Mouse (Mus musculus) heart, postnatal 10 days (tissue): ENCODE data around the gene Ccdc62. TPM values are rescaled to one million over a fixed set of nuclear protein-coding genes. Genes with fewer than 3 reads are reported as not detected.

Experiments
- DNase-seq, 2 experiments: peaks; one replicate each; pipeline ENCODE4 v3.0.0; 2021
- intact Hi-C: fragments of 180-260 bp; cut with DNase I; formaldehyde crosslinking; loops from one replicate; pipeline ENCODE4 v1.15.1; 2025
- total RNA-seq, 2 experiments: library from RNA; stranded (reverse); gene quantifications; 2 replicates each; pipeline ENCODE4 v1.2.3; 2021

Gene Ccdc62
- total RNA-seq, result 1 to 10 TPM; 2.2 to 3.1 TPM

GRCm38 (mm10) chr5:123930508-123930989 is at the start of gene Ccdc62:
Gene Ccdc62 (plus strand): TSS chr5:123930679.
- peak; percentile 95 to 96 for DNase-seq
- intact Hi-C loops, result loop anchor here (5.0 kb wide), 1 partner anchor 157 kb away; no protein-coding TSS in a partner anchor

DNA sequence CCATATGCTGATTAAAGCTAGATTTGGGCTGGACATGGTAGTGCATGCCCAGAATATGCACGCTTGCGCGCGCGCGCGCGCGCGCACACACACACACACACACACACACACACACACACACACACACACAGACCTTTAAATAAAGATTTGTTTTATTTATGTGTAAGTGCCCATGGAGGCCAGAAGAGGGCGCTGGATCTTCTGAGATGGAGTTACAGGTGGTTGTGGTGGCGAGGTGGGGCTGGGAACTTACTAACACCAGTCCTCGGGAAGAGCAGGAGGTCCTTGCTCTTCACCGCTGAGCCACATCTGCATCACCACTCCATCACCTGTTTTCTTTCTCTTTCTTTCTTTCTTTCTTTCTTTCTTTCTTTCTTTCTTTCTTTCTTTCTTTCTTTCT is 49.7 kb upstream of the Ccdc62 start:
- DNase-seq, result no peak
- intact Hi-C loops, result no loop called here

DNA sequence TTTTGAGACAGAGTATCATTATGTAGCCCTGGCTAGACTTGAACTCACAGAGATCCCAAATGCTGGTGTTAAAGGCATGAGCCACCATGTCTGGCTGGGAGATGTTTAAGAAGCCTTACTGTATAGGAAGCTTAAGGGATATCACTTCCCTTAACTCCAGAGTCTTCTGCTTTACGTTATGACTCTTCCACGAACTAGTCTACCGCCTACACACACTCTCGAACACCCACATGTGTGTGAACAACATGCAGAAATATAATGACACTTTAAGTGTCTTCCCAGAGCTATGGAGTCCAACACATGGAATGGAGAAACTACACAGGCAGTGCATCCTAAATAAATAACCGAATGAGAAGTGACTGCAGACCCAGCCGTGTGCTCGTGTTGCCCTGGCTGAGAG is 46.6 kb upstream of the Ccdc62 start:
- DNase-seq, result no peak
- intact Hi-C loops, result no loop called here

GRCm38 (mm10) chr5:123884332-123884731 is 46.1 kb upstream of the Ccdc62 start:
- intact Hi-C loops, result no loop called here
- no peak for DNase-seq

DNA sequence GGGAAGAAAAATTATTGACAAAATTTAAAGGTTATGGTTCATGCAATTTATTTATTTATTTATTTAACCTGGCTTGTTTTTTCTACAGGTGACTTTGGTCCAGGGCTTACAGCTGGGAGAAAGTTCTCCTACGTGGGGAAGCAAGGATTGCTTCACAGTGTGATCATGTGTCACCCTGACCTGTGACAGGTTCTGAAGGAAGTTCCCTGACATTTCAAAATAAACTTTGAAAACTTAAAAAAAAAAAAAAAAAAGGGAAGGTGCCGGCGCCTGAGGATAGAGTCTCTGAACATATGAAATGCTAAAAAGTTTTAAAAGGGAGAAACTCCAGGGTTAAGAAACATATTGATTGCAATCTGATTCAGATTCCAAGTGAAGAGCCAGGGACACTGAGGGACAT is 44.1 kb upstream of the Ccdc62 start:
- DNase-seq, result no peak
- intact Hi-C loops, result no loop called here

DNA sequence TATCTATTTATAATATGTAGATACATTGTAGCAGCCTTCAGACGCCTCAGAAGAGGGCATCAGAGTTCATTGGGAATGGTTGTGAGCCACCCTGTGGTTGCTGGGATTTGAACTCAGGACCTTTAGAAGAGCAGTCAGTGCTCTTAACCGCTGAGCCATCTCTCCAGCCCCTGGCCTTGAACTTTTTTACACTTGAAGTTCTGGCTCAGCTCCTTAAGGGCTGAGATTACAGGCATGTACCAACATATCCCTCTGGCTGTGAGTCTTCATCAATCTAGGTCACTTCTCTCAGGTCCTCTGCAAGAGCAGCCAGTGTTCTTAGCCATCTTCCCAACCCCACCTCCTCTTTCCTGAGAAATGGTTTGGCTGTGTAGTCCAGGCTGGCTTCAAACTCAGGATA is 40.2 kb upstream of the Ccdc62 start:
- DNase-seq, result no peak
- intact Hi-C loops, result no loop called here

GRCm38 (mm10) chr5:123890987-123891386 is 39.5 kb upstream of the Ccdc62 start:
- DNase-seq, result no peak
- intact Hi-C loops, result no loop called here

- intact Hi-C loops, result no loop called here
- peak; percentile 25 to 67 for DNase-seq
Measured at GRCm38 (mm10) chr5:123891669-123892068, 38.8 kb upstream of the Ccdc62 start.

- DNase-seq, result no peak
- intact Hi-C loops, result no loop called here
Measured at GRCm38 (mm10) chr5:123893520-123893919, 37.0 kb upstream of the Ccdc62 start.

- no peak for DNase-seq
- intact Hi-C loops, result no loop called here
Measured at GRCm38 (mm10) chr5:123896395-123896794, 34.1 kb upstream of the Ccdc62 start.

- intact Hi-C loops, result no loop called here
- no peak for DNase-seq
Measured at GRCm38 (mm10) chr5:123897352-123897751, 33.1 kb upstream of the Ccdc62 start.

GRCm38 (mm10) chr5:123904059-123904672 is 26.3 kb upstream of the Ccdc62 start:
- no peak for DNase-seq
- intact Hi-C loops, result no loop called here

DNA sequence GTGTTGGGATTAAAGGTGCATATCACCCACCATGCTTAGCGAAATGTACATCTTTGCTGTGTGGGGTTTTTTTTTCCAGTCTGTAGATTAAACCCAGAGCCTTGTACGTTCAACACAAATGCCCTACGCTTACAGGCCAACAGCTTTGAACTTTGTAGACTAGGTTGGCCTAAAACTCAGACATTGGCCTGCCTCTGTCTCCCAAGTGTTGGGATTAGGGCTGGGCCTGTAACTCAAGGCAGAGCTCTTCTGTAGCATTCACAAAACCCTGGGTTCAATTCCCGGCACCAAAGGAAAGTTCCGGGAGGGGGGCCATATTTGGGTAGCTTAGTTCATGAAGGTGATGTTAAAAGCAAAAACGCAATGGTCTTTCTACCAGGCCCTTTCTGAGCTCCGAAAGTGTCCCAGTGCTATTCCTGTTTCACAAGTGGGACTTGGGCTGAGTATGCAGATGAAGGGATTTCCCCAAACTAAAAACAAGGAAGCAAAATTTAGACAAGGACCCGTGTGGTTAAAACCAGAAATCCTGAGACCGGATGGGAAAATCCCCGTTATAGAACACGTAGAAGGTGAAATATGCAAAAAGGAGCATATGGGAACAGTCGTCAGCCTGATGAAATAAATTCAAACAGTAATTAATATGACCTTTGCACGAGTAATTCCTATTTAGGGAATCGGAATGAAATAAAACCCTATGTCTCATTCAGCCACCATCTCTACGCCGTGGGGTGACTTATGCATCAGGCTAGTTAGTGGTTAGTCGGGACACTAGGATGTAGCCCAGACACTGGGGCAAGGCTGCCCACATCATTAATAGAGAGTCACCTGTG is 24.1 kb upstream of the Ccdc62 start:
- no peak for DNase-seq
- intact Hi-C loops, result loop anchor here (2.0 to 5.0 kb wide), 3 partner anchors 79 to 279 kb away; partner anchors contain the start of genes Kntc1 and Rsrc2

DNA sequence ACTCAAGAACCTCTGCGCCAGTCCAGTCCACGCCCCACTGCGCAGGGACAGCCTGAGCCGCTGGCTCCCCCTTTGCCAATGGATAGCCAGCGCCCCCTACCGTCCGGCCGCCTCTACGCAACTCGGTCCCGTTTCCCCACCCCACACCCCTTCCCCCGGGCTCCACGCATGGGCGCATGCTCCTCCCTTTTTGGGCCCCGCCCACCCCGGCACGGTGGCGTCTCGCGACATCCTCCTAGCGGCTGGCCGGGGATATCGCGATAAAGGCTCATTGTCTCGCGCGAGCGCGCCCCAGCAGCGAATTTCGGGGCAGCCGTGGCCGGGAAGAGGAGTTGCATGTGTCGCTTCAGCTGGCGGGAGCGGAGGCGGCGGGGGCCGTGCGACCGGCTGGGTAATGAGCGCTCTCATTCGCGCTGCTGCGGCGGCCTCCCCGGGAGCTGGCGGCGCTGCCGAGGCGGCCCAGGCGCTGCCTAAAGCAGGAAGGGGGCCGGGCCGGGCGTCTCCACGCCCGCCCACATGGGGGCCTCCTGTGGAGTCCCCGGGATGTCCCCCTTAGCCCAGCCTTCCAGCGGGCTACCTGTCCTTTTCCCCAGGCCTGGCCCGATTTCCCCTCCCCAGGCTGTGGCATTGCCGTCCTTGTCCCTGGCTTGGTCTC is 23.4 kb upstream of the Ccdc62 start, which contains the start of gene Denr:
Gene Denr (plus strand): TSS at position 200 of the 655 bp plus-strand sequence.
- DNase-seq, result peak; percentile 100
- intact Hi-C loops, result loop anchor here (2.0 to 5.0 kb wide), 3 partner anchors 80 to 280 kb away; partner anchors contain the start of genes Kntc1 and Rsrc2

GRCm38 (mm10) chr5:123907631-123907977 is 22.9 kb upstream of the Ccdc62 start:
- DNase-seq, result no peak
- intact Hi-C loops, result loop anchor here (2.0 to 5.0 kb wide), 3 partner anchors 80 to 280 kb away; partner anchors contain the start of genes Kntc1 and Rsrc2

- intact Hi-C loops, result no loop called here
- DNase-seq, result no peak
Measured at GRCm38 (mm10) chr5:123914852-123915251, 15.6 kb upstream of the Ccdc62 start.

DNA sequence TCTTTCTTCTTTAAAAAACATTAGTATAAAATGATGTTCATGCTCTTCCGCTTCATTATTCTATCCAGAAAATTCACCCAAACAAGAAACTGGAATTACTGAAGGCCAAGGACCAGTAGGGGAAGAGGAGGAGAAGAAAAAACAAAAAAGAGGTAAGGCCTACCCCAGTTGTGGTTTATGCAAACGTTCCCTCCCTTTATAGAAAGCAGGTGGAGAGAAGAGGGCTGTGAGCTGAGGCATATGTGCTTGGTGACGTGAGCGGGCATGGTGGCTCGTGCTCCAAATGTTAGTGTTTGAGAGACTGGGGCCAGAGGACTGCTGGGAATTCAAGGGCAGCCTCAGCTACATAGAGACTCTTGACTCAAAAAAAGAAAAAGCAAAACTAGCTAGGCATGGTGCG is 8.4 kb upstream of the Ccdc62 start:
- intact Hi-C loops, result no loop called here
- DNase-seq, result no peak

GRCm38 (mm10) chr5:123927118-123927517 is 3.4 kb upstream of the Ccdc62 start, which contains the start of gene Gm43518:
Gene Gm43518 (plus strand): TSS chr5:123927418.
- no peak for DNase-seq
- intact Hi-C loops, result no loop called here

DNA sequence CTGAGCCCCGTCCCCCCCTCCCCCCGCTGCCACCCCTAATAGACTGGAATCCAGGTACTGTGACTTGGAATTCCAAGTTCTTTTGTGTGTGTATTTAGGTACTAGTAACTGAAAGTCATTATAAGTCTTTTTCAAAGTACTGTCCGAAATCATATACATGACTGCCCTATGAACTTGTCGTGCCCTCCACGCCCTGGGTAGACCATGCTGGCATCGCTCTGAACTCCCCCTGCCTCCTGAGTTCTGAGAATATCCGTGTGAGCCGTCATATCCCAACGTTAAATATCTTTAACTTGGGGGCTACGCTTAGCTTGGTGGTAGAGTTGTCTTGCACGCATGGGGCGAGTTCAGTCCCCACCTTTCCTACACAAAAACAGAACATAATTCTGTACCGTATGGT is 652 bp downstream of the Ccdc62 start:
- DNase-seq, result no peak
- intact Hi-C loops, result loop anchor here (5.0 kb wide), 1 partner anchor 156 kb away; no protein-coding TSS in a partner anchor

GRCm38 (mm10) chr5:123932927-123933326 is 2.4 kb downstream of the Ccdc62 start:
- intact Hi-C loops, result loop anchor here (5.0 kb wide), 1 partner anchor 154 kb away; no protein-coding TSS in a partner anchor
- no peak for DNase-seq

GRCm38 (mm10) chr5:123933556-123933955 is 3.1 kb downstream of the Ccdc62 start:
- intact Hi-C loops, result loop anchor here (5.0 kb wide), 1 partner anchor 154 kb away; no protein-coding TSS in a partner anchor
- no peak for DNase-seq
